18 mouse cellular contexts compared by ENCODE assay signal in genomic region chr15:25252648-25253567, GRCm38 (mm10).
DNase-seq lines count a peak whose midpoint lies in the region; ATAC-seq and TF ChIP-seq lines count a peak whose summit lies in the region.
"Had no signal": no experiment of that assay in that cellular context is flagged by ENCODE, and none has a peak within 500 bp of the region (broad histone marks: within the 10 kb centered on the region; RNA-seq: fewer than 3 reads in every experiment).

No protein-coding gene starts in this region.

- DNase-seq in embryonic facial prominence, embryonic 11.5 days (ENCODE audit: low spot score): no peak
- DNase-seq in embryonic facial prominence, embryonic 10.5 days (ENCODE audit: low spot score): no peak
- DNase-seq in forebrain, postnatal 0 days: peak; percentile 17
- peak; percentile 20 for DNase-seq in mesoderm, embryonic 11.5 days (ENCODE audit: low read depth, low spot score)
- no peak for DNase-seq in urinary bladder, postnatal 4 days (ENCODE audit: low spot score in 2 of 2)
- no peak for DNase-seq in right cerebral cortex, postnatal 10 days (ENCODE audit: low spot score in 2 of 2)
- DNase-seq in layer of hippocampus, adult 9-10 months (ENCODE audit: low spot score): no peak
- DNase-seq: adrenal gland, postnatal 14 days; cerebellum, adult 9-11 months; gastrocnemius, adult 2 months; liver, embryonic 13.5 days; right cerebral cortex, postnatal 25 days; thymus, postnatal 4 days had no signal

- H3K27me3 ChIP-seq in embryonic facial prominence, embryonic 11.5 days (ENCODE audit: control insufficient read depth, insufficient read depth, low read length): no peaks in the 10 kb centered on the region
- no peaks in the 10 kb centered on the region for H3K27me3 ChIP-seq in embryonic facial prominence, embryonic 10.5 days (replicated peaks; ENCODE audit: low read depth, poor library complexity, severe bottlenecking)
- H3K27me3 ChIP-seq in forebrain, postnatal 0 days (ENCODE audit: insufficient read depth, low read length): no peaks in the 10 kb centered on the region
- no peaks in the 10 kb centered on the region for H3K27me3 ChIP-seq in neural tube, embryonic 12.5 days (replicated peaks)
- H3K27me3 ChIP-seq: liver, embryonic 13.5 days had no signal

- no peaks in the 10 kb centered on the region for H3K9me3 ChIP-seq in embryonic facial prominence, embryonic 11.5 days (replicated peaks; ENCODE audit: control insufficient read depth, low read length)
- no peaks in the 10 kb centered on the region for H3K9me3 ChIP-seq in embryonic facial prominence, embryonic 10.5 days
- no peaks in the 10 kb centered on the region for H3K9me3 ChIP-seq in forebrain, postnatal 0 days (ENCODE audit: low read length)
- H3K9me3 ChIP-seq in neural tube, embryonic 12.5 days: no peaks in the 10 kb centered on the region
- H3K9me3 ChIP-seq: heart, embryonic 10.5 days; limb, embryonic 10.5 days; liver, embryonic 13.5 days; megakaryocyte, embryonic 14.5 days had no signal

- no peak overlapping the region for H3K4me2 ChIP-seq in embryonic facial prominence, embryonic 11.5 days (ENCODE audit: low read depth, low read length)
- no peak overlapping the region for H3K4me2 ChIP-seq in forebrain, postnatal 0 days (ENCODE audit: low read depth)
- no peak overlapping the region for H3K4me2 ChIP-seq in neural tube, embryonic 12.5 days (replicated peaks)
- H3K4me2 ChIP-seq: liver, embryonic 13.5 days had no signal

- no peak for TF ChIP-seq CTCF in forebrain, postnatal 0 days (IDR thresholded peaks at IDR 0.05; ENCODE audit: low read depth)

- WGBS in embryonic facial prominence, embryonic 11.5 days: 78% methylated on average over 13 of the region's 13 CpGs
- 81% methylated on average over 13 of the region's 13 CpGs for WGBS in embryonic facial prominence, embryonic 10.5 days
- WGBS in forebrain, postnatal 0 days: 59% methylated on average over 13 of the region's 13 CpGs
- WGBS in neural tube, embryonic 12.5 days: 67% methylated on average over 13 of the region's 13 CpGs

- H3K9ac ChIP-seq in embryonic facial prominence, embryonic 11.5 days (replicated peaks; ENCODE audit: low read length): no peak overlapping the region
- no peak overlapping the region for H3K9ac ChIP-seq in forebrain, postnatal 0 days
- no peak overlapping the region for H3K9ac ChIP-seq in neural tube, embryonic 12.5 days
- H3K9ac ChIP-seq: liver, embryonic 13.5 days had no signal

- peak; percentile 83; the same call in 1 of the 2 replicates for ATAC-seq in embryonic facial prominence, embryonic 11.5 days (replicated peaks; ENCODE audit: insufficient number of reproducible peaks, low FRiP score, low TSS enrichment, low read depth)
- ATAC-seq in forebrain, postnatal 0 days: peak; percentile 63; the same call in 1 of the 2 replicates
- peak; percentile 78 for ATAC-seq in neural tube, embryonic 12.5 days (ENCODE audit: low FRiP score, low read depth)
- ATAC-seq: intestine, embryonic 16.5 days had no signal

- H3K4me1 ChIP-seq in embryonic facial prominence, embryonic 11.5 days (ENCODE audit: control insufficient read depth, insufficient read depth, low read length): no peaks in the 10 kb centered on the region
- no peaks in the 10 kb centered on the region for H3K4me1 ChIP-seq in embryonic facial prominence, embryonic 10.5 days
- H3K4me1 ChIP-seq in forebrain, postnatal 0 days (ENCODE audit: insufficient read depth): no peaks in the 10 kb centered on the region
- H3K4me1 ChIP-seq in neural tube, embryonic 12.5 days: no peaks in the 10 kb centered on the region
- H3K4me1 ChIP-seq: heart, embryonic 10.5 days; limb, embryonic 10.5 days; liver, embryonic 13.5 days; megakaryocyte, embryonic 14.5 days had no signal

- no peak overlapping the region for H3K4me3 ChIP-seq in embryonic facial prominence, embryonic 11.5 days (ENCODE audit: low read depth, low read length)
- H3K4me3 ChIP-seq in embryonic facial prominence, embryonic 10.5 days: no peak overlapping the region
- H3K4me3 ChIP-seq in forebrain, postnatal 0 days (ENCODE audit: low read depth, low read length): no peak overlapping the region
- H3K4me3 ChIP-seq in neural tube, embryonic 12.5 days: no peak overlapping the region
- H3K4me3 ChIP-seq: gastrocnemius, adult 2 months; heart, embryonic 10.5 days; limb, embryonic 10.5 days; liver, embryonic 13.5 days; megakaryocyte, embryonic 14.5 days had no signal

- H3K27ac ChIP-seq in embryonic facial prominence, embryonic 11.5 days (replicated peaks; ENCODE audit: low read depth, low read length): no peak overlapping the region
- no peak overlapping the region for H3K27ac ChIP-seq in embryonic facial prominence, embryonic 10.5 days (replicated peaks)
- no peak overlapping the region for H3K27ac ChIP-seq in forebrain, postnatal 0 days (ENCODE audit: low read depth, low read length)
- H3K27ac ChIP-seq in neural tube, embryonic 12.5 days: no peak overlapping the region
- H3K27ac ChIP-seq: gastrocnemius, adult 2 months; heart, embryonic 10.5 days; limb, embryonic 10.5 days; liver, embryonic 13.5 days had no signal

- no peaks in the 10 kb centered on the region for H3K36me3 ChIP-seq in embryonic facial prominence, embryonic 11.5 days (replicated peaks; ENCODE audit: control insufficient read depth, insufficient read depth, low read depth, low read length)
- H3K36me3 ChIP-seq in embryonic facial prominence, embryonic 10.5 days (replicated peaks): no peaks in the 10 kb centered on the region
- no peaks in the 10 kb centered on the region for H3K36me3 ChIP-seq in forebrain, postnatal 0 days (ENCODE audit: insufficient read depth)
- H3K36me3 ChIP-seq in neural tube, embryonic 12.5 days: no peaks in the 10 kb centered on the region
- H3K36me3 ChIP-seq: heart, embryonic 10.5 days; limb, embryonic 10.5 days; liver, embryonic 13.5 days had no signal

Comparison
In these comparisons a context has a peak if more than half of its experiments do, and no peak if none do; other contexts are left out.
1. DNase-seq: peak in forebrain, postnatal 0 days (single experiment) and mesoderm, embryonic 11.5 days (single experiment); none in embryonic facial prominence, embryonic 11.5 days (single experiment), embryonic facial prominence, embryonic 10.5 days (single experiment), urinary bladder, postnatal 4 days (0 of 2), right cerebral cortex, postnatal 10 days (0 of 2) and layer of hippocampus, adult 9-10 months (single experiment).
2. Peak in every context shown above with its lines, with median percentiles within 50 percentile points of each other: ATAC-seq.